13 mouse cellular contexts compared by ENCODE assay signal in the genomic region with DNA sequence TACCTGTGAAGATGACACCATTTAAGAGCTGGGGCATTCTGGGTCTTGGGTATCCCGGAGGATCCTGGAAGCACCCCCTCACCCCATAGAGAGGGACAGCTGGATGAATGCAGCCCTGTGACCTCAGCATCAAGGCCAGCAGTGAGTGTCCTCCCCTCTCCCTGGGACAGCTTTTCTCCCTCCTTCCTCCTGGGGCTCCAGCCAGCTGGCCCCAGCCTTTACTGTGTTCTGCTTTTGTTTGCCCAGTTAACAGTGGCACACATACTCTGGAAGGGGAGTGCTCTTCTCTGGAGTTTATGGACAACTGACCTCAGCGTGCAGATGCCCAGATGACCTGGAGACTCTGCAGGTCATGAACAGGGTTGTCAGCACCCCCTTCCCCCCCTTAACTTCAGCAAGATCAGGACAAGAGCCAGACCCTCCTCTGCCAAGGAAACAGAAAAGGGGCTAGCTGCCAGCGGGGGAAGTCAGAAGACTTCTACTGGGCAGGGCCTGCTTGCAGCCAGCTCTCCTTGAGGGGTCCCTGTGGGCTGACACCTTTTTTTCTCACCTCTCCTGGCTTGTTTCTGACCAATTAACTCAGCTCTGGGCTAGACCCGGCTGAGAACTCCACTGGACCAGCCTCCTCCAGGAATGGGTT. TPM values are rescaled to one million over a fixed set of nuclear protein-coding genes. Genes with fewer than 3 reads are reported as not detected.
DNase-seq lines count a peak whose midpoint lies in the region; ATAC-seq and TF ChIP-seq lines count a peak whose summit lies in the region.
"Had no signal": no experiment of that assay in that cellular context is flagged by ENCODE, and none has a peak within 500 bp of the region (broad histone marks: within the 10 kb centered on the region; RNA-seq: fewer than 3 reads in every experiment).

No protein-coding gene starts in this region.

- WGBS in forebrain, embryonic 12.5 days: 58% methylated on average over 4 of the region's 4 CpGs
- 55% methylated on average over 4 of the region's 4 CpGs for WGBS in forebrain, embryonic 13.5 days
- 27% methylated on average over 4 of the region's 4 CpGs for WGBS in liver, adult 2 months

- peak; percentile 19 for DNase-seq in liver, adult 2 months (ENCODE audit: extremely low read depth, low read depth, low spot score)
- DNase-seq in liver: no peak
- DNase-seq in adrenal gland, adult 2 months: peak; percentile 62
- peak; percentile 24 to 38 for DNase-seq in cerebellum, postnatal 25 days
- DNase-seq in layer of hippocampus, postnatal 10 days (ENCODE audit: low spot score in 2 of 2): no peak
- DNase-seq in kidney, adult 18-20 months: no peak

- H3K4me2 ChIP-seq in forebrain, embryonic 12.5 days: no peak overlapping the region
- H3K4me2 ChIP-seq in forebrain, embryonic 13.5 days: no peak overlapping the region
- H3K4me2 ChIP-seq: liver, embryonic 12.5 days had no signal

- no peaks in the 10 kb centered on the region for H3K79me2 ChIP-seq in liver, adult 2 months (ENCODE audit: control insufficient read depth, insufficient read depth, low read length)

- no peak overlapping the region for H3K4me3 ChIP-seq in forebrain, embryonic 12.5 days (replicated peaks)
- no peak overlapping the region for H3K4me3 ChIP-seq in forebrain, embryonic 13.5 days
- H3K4me3 ChIP-seq in liver, adult 2 months (ENCODE audit: insufficient read depth, low read depth, low read length): no peak overlapping the region
- H3K4me3 ChIP-seq: liver, embryonic 12.5 days had no signal

- no peaks in the 10 kb centered on the region for H3K9me3 ChIP-seq in forebrain, embryonic 12.5 days
- H3K9me3 ChIP-seq in forebrain, embryonic 13.5 days (replicated peaks): no peaks in the 10 kb centered on the region
- H3K9me3 ChIP-seq: liver, embryonic 12.5 days had no signal

- ATAC-seq in forebrain, embryonic 12.5 days (ENCODE audit: low FRiP score): no peak
- ATAC-seq in forebrain, embryonic 13.5 days: no peak
- ATAC-seq: forebrain, embryonic 14.5 days; liver, embryonic 12.5 days had no signal

- no peak for TF ChIP-seq POLR2A in liver, adult 2 months (IDR thresholded peaks at IDR 0.05; ENCODE audit: extremely low read depth, insufficient read depth, low read length)

- no peak overlapping the region for H3K27ac ChIP-seq in forebrain, embryonic 12.5 days
- H3K27ac ChIP-seq in forebrain, embryonic 13.5 days: no peak overlapping the region; the same call in 1 of the 2 replicates
- H3K27ac ChIP-seq in liver, adult 2 months (replicated peaks; ENCODE audit: insufficient read depth, low read depth, low read length): no peak overlapping the region
- H3K27ac ChIP-seq: liver, embryonic 12.5 days had no signal

- TF ChIP-seq CTCF in liver, adult 2 months (IDR thresholded peaks at IDR 0.05; ENCODE audit: low read depth, low read length): no peak

- no peaks in the 10 kb centered on the region for H3K27me3 ChIP-seq in forebrain, embryonic 12.5 days
- no peaks in the 10 kb centered on the region for H3K27me3 ChIP-seq in forebrain, embryonic 13.5 days
- no peaks in the 10 kb centered on the region for H3K27me3 ChIP-seq in liver, adult 2 months (ENCODE audit: control insufficient read depth, insufficient read depth, low read length)
- H3K27me3 ChIP-seq: liver, embryonic 12.5 days had no signal

- H3K36me3 ChIP-seq in forebrain, embryonic 12.5 days (replicated peaks): no peaks in the 10 kb centered on the region
- no peaks in the 10 kb centered on the region for H3K36me3 ChIP-seq in forebrain, embryonic 13.5 days (ENCODE audit: poor library complexity, severe bottlenecking)
- no peaks in the 10 kb centered on the region for H3K36me3 ChIP-seq in liver, adult 2 months (ENCODE audit: control insufficient read depth, insufficient read depth, low read length)
- H3K36me3 ChIP-seq: liver, embryonic 12.5 days had no signal

- 0 out of 2 replicates have a peak overlapping the region, but pooled peaks have one; percentile 17 for H3K9ac ChIP-seq in forebrain, embryonic 12.5 days
- H3K9ac ChIP-seq in forebrain, embryonic 13.5 days: no peak overlapping the region
- H3K9ac ChIP-seq in liver, adult 2 months (ENCODE audit: low read depth, low read length): no peak overlapping the region
- H3K9ac ChIP-seq: liver, embryonic 12.5 days had no signal

- H3K4me1 ChIP-seq in forebrain, embryonic 12.5 days: peaks cover 5% of the 10 kb centered on the region
- 0 out of 2 replicates have a peak, but pooled peaks cover 14% of the 10 kb centered on the region for H3K4me1 ChIP-seq in forebrain, embryonic 13.5 days
- no peaks in the 10 kb centered on the region for H3K4me1 ChIP-seq in liver, adult 2 months (ENCODE audit: control insufficient read depth, insufficient read depth, low read length)
- H3K4me1 ChIP-seq: liver, embryonic 12.5 days had no signal

RNA-seq across cellular contexts. Expression of a gene that starts 10.8 kb away (rescaled TPM):
- 1.0 and 1.3 TPM in 2 replicates for polyA plus RNA-seq in forebrain, embryonic 12.5 days (2016; fragmentation: Nextera tagmentation; extraction: Ambion mirVana)
- 1.4 and 2.2 TPM in 2 replicates for polyA plus RNA-seq in forebrain, embryonic 13.5 days (2015; fragmentation: Nextera tagmentation; extraction: Ambion mirVana)
- not detected in 2 replicates for total RNA-seq in liver, adult 2 months (2014; rRNA removed)
- not detected in 2 replicates for polyA plus RNA-seq in liver, adult 2 months (2012; rRNA removed)
- total RNA-seq in adrenal gland, adult 2 months (2021): under 1 TPM; 0.14 to 0.17 TPM
- polyA plus RNA-seq in adrenal gland, adult 2 months (2012; rRNA removed): 0.12 and 0.29 TPM in 2 replicates
- 10 to 100 TPM; 18.6 to 21.1 TPM for total RNA-seq in layer of hippocampus, postnatal 10 days (2021)
- polyA plus RNA-seq: C2C12; heart, postnatal 0 days; kidney, embryonic 14.5 days had no signal

Comparison
In these comparisons a context has a peak if more than half of its experiments do, and no peak if none do; other contexts are left out.
1. DNase-seq: peak in liver, adult 2 months (single experiment), adrenal gland, adult 2 months (single experiment) and cerebellum, postnatal 25 days (2 of 2); none in liver (single experiment), layer of hippocampus, postnatal 10 days (0 of 2) and kidney, adult 18-20 months (single experiment).